In the genomic region with DNA sequence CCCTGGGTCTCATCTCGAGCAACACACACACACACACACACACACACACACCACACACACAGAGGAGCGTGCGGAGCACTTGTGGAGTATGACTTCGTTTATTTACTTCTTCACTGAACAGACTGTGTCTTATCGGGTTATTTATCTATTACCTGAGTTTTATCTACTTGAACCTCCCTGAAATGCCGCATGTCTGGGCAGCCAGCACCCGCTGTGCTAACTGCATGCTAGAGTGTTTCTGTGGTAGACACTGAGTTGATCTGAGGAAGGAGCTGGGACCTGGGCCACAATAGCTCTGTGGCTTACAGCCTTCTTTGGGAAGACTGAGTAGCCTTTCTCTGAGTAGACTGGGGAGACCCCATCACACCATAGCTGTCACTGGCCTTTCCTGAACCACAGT, we compare ENCODE assay signal across 22 mouse cellular contexts. TPM values are rescaled to one million over a fixed set of nuclear protein-coding genes. Genes with fewer than 3 reads are reported as not detected.
A peak's percentile ranks its signal among the peaks of the same experiment; 100 is the strongest.
DNase-seq lines count a peak whose midpoint lies in the region; ATAC-seq lines count a peak whose summit lies in the region.
"Had no signal": no experiment of that assay in that cellular context is flagged by ENCODE, and none has a peak within 500 bp of the region (broad histone marks: within the 10 kb centered on the region; RNA-seq: fewer than 3 reads in every experiment).

No protein-coding gene starts in this region.

- H3K27me3 ChIP-seq in heart, embryonic 12.5 days (replicated peaks): no peaks in the 10 kb centered on the region
- H3K27me3 ChIP-seq in heart, embryonic 10.5 days (ENCODE audit: insufficient read depth, poor library complexity, severe bottlenecking): no peaks in the 10 kb centered on the region
- H3K27me3 ChIP-seq: CH12.LX, Patski had no signal

- H3K27ac ChIP-seq in heart, embryonic 12.5 days (ENCODE audit: poor library complexity, severe bottlenecking): no peak overlapping the region
- no peak overlapping the region for H3K27ac ChIP-seq in heart, embryonic 10.5 days

- peaks cover 25% of the 10 kb centered on the region for H3K4me1 ChIP-seq in heart, embryonic 12.5 days (replicated peaks)
- peaks cover 19% of the 10 kb centered on the region for H3K4me1 ChIP-seq in heart, embryonic 10.5 days

- intact Hi-C loops in heart, postnatal 10 days (cut with DNase I): no loop called here

- H3K9me3 ChIP-seq in heart, embryonic 12.5 days (replicated peaks): no peaks in the 10 kb centered on the region
- no peaks in the 10 kb centered on the region for H3K9me3 ChIP-seq in heart, embryonic 10.5 days

- ATAC-seq in heart, embryonic 12.5 days (ENCODE audit: insufficient number of reproducible peaks, low FRiP score): no peak
- ATAC-seq: activated CD4-positive, CD25-positive, alpha-beta regulatory T cell, adult 4 months; CD4-positive, CD25-positive, alpha-beta regulatory T cell, adult 4 months; Patski had no signal

- no peak overlapping the region for H3K9ac ChIP-seq in heart, embryonic 12.5 days

- no peaks in the 10 kb centered on the region for H3K36me3 ChIP-seq in heart, embryonic 12.5 days
- H3K36me3 ChIP-seq in heart, embryonic 10.5 days: no peaks in the 10 kb centered on the region
- H3K36me3 ChIP-seq: G1E had no signal

- peak; percentile 58 for DNase-seq in heart, adult 11 months
- peak; percentile 61 for DNase-seq in heart, embryonic 10.5 days (ENCODE audit: low spot score)
- DNase-seq in heart, postnatal 10 days: no peak
- peak; percentile 5 for DNase-seq in R1 (ENCODE audit: low read depth, low spot score)
- no peak for DNase-seq in gastrocnemius, postnatal 4 days (ENCODE audit: low spot score in 2 of 2)
- DNase-seq: adrenal gland, adult 2 months; adrenal gland, adult 8-10 months; adrenal gland, postnatal 10 days; adrenal gland, postnatal 14 days; adrenal gland, postnatal 25 days; adrenal gland, postnatal 36 days; B cell, adult 2 months; cerebellum, adult 11 months; cerebellum, adult 11-12 months; cerebellum, adult 18-20 months; cerebellum, adult 2 months had no signal

- WGBS in heart, embryonic 12.5 days: 77% methylated on average over 7 of the region's 7 CpGs
- 77% methylated on average over 7 of the region's 7 CpGs for WGBS in heart, embryonic 10.5 days

- H3K4me2 ChIP-seq in heart, embryonic 12.5 days: no peak overlapping the region

- H3K4me3 ChIP-seq in heart, embryonic 12.5 days: no peak overlapping the region
- H3K4me3 ChIP-seq in heart, embryonic 10.5 days: no peak overlapping the region

RNA-seq across cellular contexts. Expression of a gene that starts 1.1 kb away (rescaled TPM):
- polyA plus RNA-seq in heart, embryonic 12.5 days (2016; fragmentation: Nextera tagmentation; extraction: Ambion mirVana): 0.06 and 0.08 TPM in 2 replicates
- 0.04 and 0.14 TPM in 2 replicates for polyA plus RNA-seq in heart, embryonic 10.5 days (2016; fragmentation: Nextera tagmentation; extraction: Ambion mirVana)
- under 1 TPM; 0.02 TPM for total RNA-seq in heart, postnatal 10 days (2021)
- 1 to 10 TPM; 2.3 to 6.3 TPM for total RNA-seq in gastrocnemius, postnatal 4 days (2021)
- polyA plus RNA-seq: G1E had no signal

RNA-seq across cellular contexts. Expression of a gene that starts 44.1 kb away (rescaled TPM):
- 5.6 and 6.5 TPM in 2 replicates for polyA plus RNA-seq in heart, embryonic 12.5 days (2016; fragmentation: Nextera tagmentation; extraction: Ambion mirVana)
- polyA plus RNA-seq in heart, embryonic 10.5 days (2016; fragmentation: Nextera tagmentation; extraction: Ambion mirVana): 5.5 and 7.2 TPM in 2 replicates
- 1 to 10 TPM; 5.0 to 6.5 TPM for total RNA-seq in heart, postnatal 10 days (2021)
- 10 to 100 TPM; 14.5 to 14.7 TPM for total RNA-seq in gastrocnemius, postnatal 4 days (2021)
- polyA plus RNA-seq: G1E had no signal

Comparison
In these comparisons a context has a peak if more than half of its experiments do, and no peak if none do; other contexts are left out.
1. DNase-seq: peak in heart, adult 11 months (single experiment), heart, embryonic 10.5 days (single experiment) and R1 (single experiment); none in heart, postnatal 10 days (0 of 2) and gastrocnemius, postnatal 4 days (0 of 2).